24 mouse cellular contexts compared by ENCODE assay signal in genomic region chr1:13858371-13859018, GRCm38 (mm10).
DNase-seq lines count a peak whose midpoint lies in the region; ATAC-seq lines count a peak whose summit lies in the region.
"Had no signal": no experiment of that assay in that cellular context is flagged by ENCODE, and none has a peak within 500 bp of the region (broad histone marks: within the 10 kb centered on the region; RNA-seq: fewer than 3 reads in every experiment).

No protein-coding gene starts in this region.

- H3K9ac ChIP-seq in forebrain, embryonic 12.5 days: no peak overlapping the region
- H3K9ac ChIP-seq in forebrain, embryonic 15.5 days (replicated peaks): no peak overlapping the region
- no peak overlapping the region for H3K9ac ChIP-seq in limb, embryonic 12.5 days (replicated peaks)
- no peak overlapping the region for H3K9ac ChIP-seq in intestine, embryonic 15.5 days
- H3K9ac ChIP-seq: embryonic facial prominence, embryonic 12.5 days; embryonic facial prominence, embryonic 15.5 days; hindbrain, embryonic 12.5 days; hindbrain, embryonic 15.5 days had no signal

- H3K4me3 ChIP-seq in forebrain, embryonic 12.5 days (replicated peaks): no peak overlapping the region
- H3K4me3 ChIP-seq in forebrain, embryonic 10.5 days: no peak overlapping the region
- H3K4me3 ChIP-seq in forebrain, embryonic 15.5 days: no peak overlapping the region
- H3K4me3 ChIP-seq in limb, embryonic 12.5 days (replicated peaks): no peak overlapping the region
- no peak overlapping the region for H3K4me3 ChIP-seq in intestine, embryonic 15.5 days (replicated peaks)
- H3K4me3 ChIP-seq: embryonic facial prominence, embryonic 12.5 days; embryonic facial prominence, embryonic 15.5 days; hindbrain, embryonic 12.5 days; hindbrain, embryonic 15.5 days had no signal

- peaks cover 51% of the 10 kb centered on the region for H3K27me3 ChIP-seq in forebrain, embryonic 12.5 days
- H3K27me3 ChIP-seq in forebrain, embryonic 10.5 days (ENCODE audit: poor library complexity, severe bottlenecking): peaks cover 79% of the 10 kb centered on the region
- no peaks in the 10 kb centered on the region for H3K27me3 ChIP-seq in forebrain, embryonic 15.5 days
- H3K27me3 ChIP-seq in limb, embryonic 12.5 days: peaks cover 6% of the 10 kb centered on the region
- H3K27me3 ChIP-seq in intestine, embryonic 15.5 days (replicated peaks): no peaks in the 10 kb centered on the region
- H3K27me3 ChIP-seq: CH12.LX; embryonic facial prominence, embryonic 12.5 days; embryonic facial prominence, embryonic 15.5 days; Patski had no signal

- no peaks in the 10 kb centered on the region for H3K9me3 ChIP-seq in forebrain, embryonic 12.5 days
- H3K9me3 ChIP-seq in forebrain, embryonic 10.5 days: no peaks in the 10 kb centered on the region
- H3K9me3 ChIP-seq in forebrain, embryonic 15.5 days: no peaks in the 10 kb centered on the region
- no peaks in the 10 kb centered on the region for H3K9me3 ChIP-seq in limb, embryonic 12.5 days
- no peaks in the 10 kb centered on the region for H3K9me3 ChIP-seq in intestine, embryonic 15.5 days
- H3K9me3 ChIP-seq: embryonic facial prominence, embryonic 12.5 days; embryonic facial prominence, embryonic 15.5 days; G1E; hindbrain, embryonic 12.5 days; hindbrain, embryonic 15.5 days had no signal

- 0 out of 2 replicates have a peak, but pooled peaks have one; percentile 33 for ATAC-seq in forebrain, embryonic 12.5 days (ENCODE audit: low FRiP score)
- ATAC-seq in forebrain, embryonic 15.5 days (replicated peaks): peak; percentile 80
- 0 out of 2 replicates have a peak, but pooled peaks have one; percentile 65 for ATAC-seq in limb, embryonic 12.5 days (ENCODE audit: insufficient number of reproducible peaks, insufficient read depth, low FRiP score, low TSS enrichment, low read depth)
- no peak for ATAC-seq in intestine, embryonic 15.5 days
- ATAC-seq: Patski had no signal

- no peaks in the 10 kb centered on the region for H3K36me3 ChIP-seq in forebrain, embryonic 12.5 days (replicated peaks)
- no peaks in the 10 kb centered on the region for H3K36me3 ChIP-seq in forebrain, embryonic 10.5 days (replicated peaks)
- H3K36me3 ChIP-seq in forebrain, embryonic 15.5 days: no peaks in the 10 kb centered on the region
- H3K36me3 ChIP-seq in limb, embryonic 12.5 days: no peaks in the 10 kb centered on the region
- no peaks in the 10 kb centered on the region for H3K36me3 ChIP-seq in intestine, embryonic 15.5 days
- H3K36me3 ChIP-seq: embryonic facial prominence, embryonic 12.5 days; embryonic facial prominence, embryonic 15.5 days; G1E; hindbrain, embryonic 12.5 days; hindbrain, embryonic 15.5 days had no signal

- H3K27ac ChIP-seq in forebrain, embryonic 12.5 days: 0 out of 2 replicates have a peak overlapping the region, but pooled peaks have one; percentile 46
- no peak overlapping the region for H3K27ac ChIP-seq in forebrain, embryonic 10.5 days
- H3K27ac ChIP-seq in forebrain, embryonic 15.5 days (replicated peaks): no peak overlapping the region
- no peak overlapping the region for H3K27ac ChIP-seq in limb, embryonic 12.5 days
- H3K27ac ChIP-seq in intestine, embryonic 15.5 days: no peak overlapping the region
- H3K27ac ChIP-seq: embryonic facial prominence, embryonic 12.5 days; embryonic facial prominence, embryonic 15.5 days; hindbrain, embryonic 12.5 days; hindbrain, embryonic 15.5 days had no signal

- WGBS in forebrain, embryonic 12.5 days: 18% methylated on average over 6 of the region's 6 CpGs
- WGBS in forebrain, embryonic 10.5 days: 39% methylated on average over 6 of the region's 6 CpGs
- WGBS in forebrain, embryonic 15.5 days: 14% methylated on average over 6 of the region's 6 CpGs
- 21% methylated on average over 6 of the region's 6 CpGs for WGBS in limb, embryonic 12.5 days
- 58% methylated on average over 6 of the region's 6 CpGs for WGBS in intestine, embryonic 15.5 days

- peaks cover 15% of the 10 kb centered on the region for H3K4me1 ChIP-seq in forebrain, embryonic 12.5 days
- H3K4me1 ChIP-seq in forebrain, embryonic 10.5 days: peaks cover 48% of the 10 kb centered on the region
- peaks cover 16% of the 10 kb centered on the region for H3K4me1 ChIP-seq in forebrain, embryonic 15.5 days
- H3K4me1 ChIP-seq in limb, embryonic 12.5 days (replicated peaks): peaks cover 53% of the 10 kb centered on the region
- H3K4me1 ChIP-seq in intestine, embryonic 15.5 days (replicated peaks): no peaks in the 10 kb centered on the region
- H3K4me1 ChIP-seq: hindbrain, embryonic 15.5 days had no signal

- H3K4me2 ChIP-seq in forebrain, embryonic 12.5 days: no peak overlapping the region
- H3K4me2 ChIP-seq in forebrain, embryonic 15.5 days (replicated peaks): no peak overlapping the region
- H3K4me2 ChIP-seq in limb, embryonic 12.5 days: no peak overlapping the region
- no peak overlapping the region for H3K4me2 ChIP-seq in intestine, embryonic 15.5 days (replicated peaks)
- H3K4me2 ChIP-seq: embryonic facial prominence, embryonic 12.5 days; embryonic facial prominence, embryonic 15.5 days; heart, embryonic 11.5 days; hindbrain, embryonic 12.5 days; hindbrain, embryonic 15.5 days had no signal

- DNase-seq in forebrain, embryonic 10.5 days (ENCODE audit: extremely low spot score, low spot score): no peak
- DNase-seq in ovary, adult 18-20 months (ENCODE audit: low spot score): no peak
- DNase-seq in right cerebral cortex, adult 2 months (ENCODE audit: low spot score in 2 of 2): no peak
- DNase-seq: adrenal gland, postnatal 10 days; adrenal gland, postnatal 36 days; B cell, adult 2 months; cerebellum, adult 11 months; cerebellum, adult 2 months; cerebellum, adult 9-11 months; cerebellum, postnatal 25 days; gastrocnemius, postnatal 10 days; heart, adult 11 months had no signal
